Mouse (Mus musculus) hindbrain, embryonic 15.5 days (tissue): ENCODE results near the gene Magi2. TPM values are rescaled to one million over a fixed set of nuclear protein-coding genes. Genes with fewer than 3 reads are reported as not detected.

ENCODE experiments used
- ATAC-seq: fragments of 200-750 bp; cut with Nextera tagmentation; 2 replicates; pipeline ENCODE4 v1.8.0; 2017; ENCODE audit warnings: low read depth, moderate number of reproducible peaks, moderate TSS enrichment; ENCODE audit not compliant: low FRiP score
- H3K27ac ChIP-seq: fragments of 300-500 bp; sonication (generic); replicated peaks from 2 replicates; pipeline ENCODE4 v1.5.1; 2015; ENCODE audit warnings: mild to moderate bottlenecking, inconsistent platforms
- H3K27me3 ChIP-seq: fragments of 300-500 bp; sonication (generic); 2 replicates; pipeline ENCODE4 v1.6.1; 2015; ENCODE audit warnings: control low read depth, inconsistent platforms
- H3K36me3 ChIP-seq: fragments of 300-500 bp; sonication (generic); 2 replicates; pipeline ENCODE4 v1.6.1; 2015; ENCODE audit warnings: control low read depth, inconsistent platforms
- H3K4me1 ChIP-seq: fragments of 300-500 bp; sonication (generic); replicated peaks from 2 replicates; pipeline ENCODE4 v1.6.1; 2015; ENCODE audit warnings: control low read depth, inconsistent platforms
- H3K4me2 ChIP-seq: fragments of 300-500 bp; sonication (generic); 2 replicates; pipeline ENCODE4 v1.6.1; 2015; ENCODE audit warnings: moderate library complexity, mild to moderate bottlenecking, inconsistent platforms
- H3K4me3 ChIP-seq: fragments of 300-500 bp; sonication (generic); 2 replicates; pipeline ENCODE4 v1.5.1; 2015; ENCODE audit warnings: mild to moderate bottlenecking, inconsistent platforms
- H3K9ac ChIP-seq: fragments of 300-500 bp; sonication (generic); 2 replicates; pipeline ENCODE4 v1.6.1; 2015; ENCODE audit warnings: inconsistent platforms
- H3K9me3 ChIP-seq: fragments of 300-500 bp; sonication (generic); 2 replicates; pipeline ENCODE4 v1.6.1; 2016; ENCODE audit warnings: control low read depth, inconsistent platforms
- WGBS: fragments of 180-500 bp; shearing (Covaris S2); methylation state at CpG from one replicate; pipeline ENCODE4 v1.1.7; 2015; 5-methylcytosine and 5-hydroxymethylcytosine counted together
- polyA plus RNA-seq: library from polyadenylated mRNA; unstranded; fragments of >200 nt; fragmentation: Nextera tagmentation; extraction: Ambion mirVana; gene quantifications from 2 replicates; pipeline ENCODE4 v1.2.1, GENCODE M21; 2015

The Magi2 gene
- polyA plus RNA-seq, 1 experiment from 2014 or later = 28.4 TPM

DNA sequence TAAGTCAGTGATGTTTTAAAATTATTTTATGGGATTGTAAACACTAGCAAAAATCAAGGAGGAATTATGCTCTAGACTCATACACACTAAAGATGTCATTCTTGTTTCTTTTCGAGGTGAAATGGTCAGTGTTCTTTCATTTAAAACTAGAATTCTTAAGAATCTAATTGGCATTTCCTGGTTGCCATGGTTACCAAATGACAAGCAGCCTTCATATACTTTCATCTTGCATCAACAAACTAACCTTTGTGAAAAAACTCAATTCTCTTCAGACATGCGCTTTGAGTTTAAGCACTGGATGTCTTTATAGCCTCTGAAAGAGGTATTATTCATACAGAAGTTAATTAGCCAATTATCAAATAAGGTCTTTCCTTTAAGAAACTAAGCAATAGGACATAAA lies 830.0 kb downstream of the Magi2 start:
- Histone ChIP-seq H3K9ac (no peak overlapping the region), H3K4me2 (no peak overlapping the region), H3K4me3 (no peak overlapping the region), H3K9me3 (no peaks in the 10 kb centered on the region), H3K36me3 (no peaks in the 10 kb centered on the region), H3K4me1 (no peaks in the 10 kb centered on the region; the same call in 1 of the 2 replicates), H3K27me3 (no peaks in the 10 kb centered on the region), H3K27ac (no peak overlapping the region)
- ATAC-seq = no peak
- WGBS = 58% methylated on average over 2 of the region's 2 CpGs

DNA sequence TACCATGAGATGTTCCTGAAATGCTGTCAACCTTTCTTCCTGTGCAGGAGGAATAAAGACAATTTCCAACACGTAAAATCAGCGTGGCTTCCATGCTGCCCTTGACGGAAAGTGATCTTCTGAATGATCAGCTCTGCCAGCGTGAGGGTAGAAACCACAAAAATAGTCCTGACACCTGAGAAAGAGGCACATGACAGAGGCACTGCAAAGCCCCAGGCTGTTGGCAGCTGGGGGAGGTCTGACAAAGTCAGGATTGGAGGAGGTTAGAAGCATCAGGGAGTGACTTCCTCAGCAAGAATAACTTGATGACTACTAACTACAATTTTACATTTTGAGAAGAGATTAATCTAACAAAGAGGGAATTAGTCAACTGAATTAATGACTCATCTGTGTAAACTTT lies 835.2 kb downstream of the Magi2 start:
- Histone ChIP-seq H3K4me3 (no peak overlapping the region), H3K27ac (no peak overlapping the region), H3K4me1 (no peaks in the 10 kb centered on the region), H3K36me3 (no peaks in the 10 kb centered on the region), H3K4me2 (no peak overlapping the region), H3K9me3 (no peaks in the 10 kb centered on the region), H3K27me3 (no peaks in the 10 kb centered on the region), H3K9ac (no peak overlapping the region)
- no peak for ATAC-seq
- WGBS = 66% methylated on average over 4 of the region's 4 CpGs

DNA sequence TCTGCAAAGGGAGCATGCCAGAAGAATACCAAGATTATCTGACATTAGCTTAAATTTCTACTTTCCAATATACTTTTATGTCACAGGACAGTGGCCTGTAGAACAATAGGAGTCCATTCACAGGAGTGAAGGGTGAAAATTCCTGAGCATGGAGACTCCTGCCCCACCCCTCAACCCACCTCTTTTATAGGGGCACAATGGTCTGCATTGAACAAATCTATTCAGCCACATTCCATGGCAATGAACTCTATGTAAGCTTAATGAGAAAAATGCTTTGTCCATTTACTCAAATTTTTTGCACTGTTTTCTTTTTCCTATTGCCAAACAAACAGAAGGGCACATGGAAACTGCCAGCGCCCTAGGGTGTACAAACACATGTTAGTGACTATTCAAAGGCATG lies 838.2 kb downstream of the Magi2 start:
- Histone ChIP-seq H3K4me2 (no peak overlapping the region), H3K4me1 (peaks cover 5% of the 10 kb centered on the region; the same call in 1 of the 2 replicates), H3K9ac (no peak overlapping the region), H3K27me3 (no peaks in the 10 kb centered on the region), H3K4me3 (no peak overlapping the region), H3K27ac (no peak overlapping the region), H3K9me3 (no peaks in the 10 kb centered on the region), H3K36me3 (no peaks in the 10 kb centered on the region)
- no peak for ATAC-seq
- WGBS = 59% methylated on average over 1 of the region's 1 CpGs

DNA sequence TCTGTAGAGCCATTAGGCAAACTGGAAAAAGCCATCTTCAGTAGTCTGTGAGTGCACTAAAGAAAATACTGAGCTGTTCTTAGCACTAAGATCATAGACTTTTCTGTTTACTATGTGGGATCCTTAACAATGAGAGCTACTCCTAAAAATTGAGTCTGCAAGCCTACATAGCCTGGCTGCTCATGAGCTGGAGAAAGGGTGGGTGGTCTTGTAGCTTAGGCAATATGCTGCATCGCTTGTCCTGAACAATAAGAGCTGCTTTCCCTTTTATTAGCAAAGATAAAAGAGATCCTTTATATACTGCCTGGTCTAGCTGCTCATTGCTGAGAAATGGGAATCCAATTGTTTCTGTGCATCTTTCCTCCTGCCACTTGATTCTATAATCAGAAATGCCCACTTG lies 841.7 kb downstream of the Magi2 start:
- H3K4me2 ChIP-seq = no peak overlapping the region
- H3K9ac ChIP-seq = no peak overlapping the region
- no peak overlapping the region for H3K4me3 ChIP-seq
- WGBS = 22% methylated on average over 1 of the region's 1 CpGs
- H3K36me3 ChIP-seq = no peaks in the 10 kb centered on the region
- no peak for ATAC-seq
- H3K27me3 ChIP-seq = no peaks in the 10 kb centered on the region
- no peaks in the 10 kb centered on the region for H3K9me3 ChIP-seq
- no peak overlapping the region for H3K27ac ChIP-seq
- peaks cover 5% of the 10 kb centered on the region; the same call in 1 of the 2 replicates for H3K4me1 ChIP-seq

DNA sequence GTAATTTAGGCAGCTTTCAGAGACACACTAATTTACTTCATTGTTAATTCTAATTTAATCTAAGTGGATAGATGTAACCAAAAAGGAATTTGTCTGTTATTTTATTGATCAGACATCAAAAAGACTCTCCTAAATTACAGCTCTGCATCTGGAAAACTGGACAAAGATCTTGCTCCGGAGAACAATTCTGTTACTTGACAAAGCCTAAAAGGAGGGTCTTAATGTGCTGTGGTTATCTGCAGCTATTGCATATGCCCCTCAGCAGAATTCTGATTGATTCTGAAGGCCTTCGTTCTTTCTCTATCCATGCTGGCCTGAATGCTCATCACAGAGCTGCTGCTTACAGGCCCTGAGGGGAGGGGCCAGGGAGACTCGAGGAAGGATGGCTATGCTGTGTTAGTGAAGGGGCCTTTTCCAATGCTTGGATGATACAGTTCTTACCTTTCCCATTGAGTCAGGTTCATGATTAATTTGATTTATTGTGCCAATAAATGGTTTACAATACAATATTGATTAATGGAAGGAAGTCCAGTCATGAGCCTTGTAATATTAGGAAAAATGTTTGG lies 842.2 kb downstream of the Magi2 start:
- 0 out of 2 replicates have a peak, but pooled peaks have one; percentile 48 for ATAC-seq
- Histone ChIP-seq H3K4me3 (no peak overlapping the region), H3K36me3 (no peaks in the 10 kb centered on the region), H3K4me1 (peaks cover 5% of the 10 kb centered on the region; the same call in 1 of the 2 replicates), H3K9me3 (no peaks in the 10 kb centered on the region), H3K4me2 (no peak overlapping the region), H3K27ac (0 out of 2 replicates have a peak overlapping the region, but pooled peaks have one; percentile 17), H3K27me3 (no peaks in the 10 kb centered on the region), H3K9ac (no peak overlapping the region)
- WGBS = 13% methylated on average over 3 of the region's 3 CpGs

DNA sequence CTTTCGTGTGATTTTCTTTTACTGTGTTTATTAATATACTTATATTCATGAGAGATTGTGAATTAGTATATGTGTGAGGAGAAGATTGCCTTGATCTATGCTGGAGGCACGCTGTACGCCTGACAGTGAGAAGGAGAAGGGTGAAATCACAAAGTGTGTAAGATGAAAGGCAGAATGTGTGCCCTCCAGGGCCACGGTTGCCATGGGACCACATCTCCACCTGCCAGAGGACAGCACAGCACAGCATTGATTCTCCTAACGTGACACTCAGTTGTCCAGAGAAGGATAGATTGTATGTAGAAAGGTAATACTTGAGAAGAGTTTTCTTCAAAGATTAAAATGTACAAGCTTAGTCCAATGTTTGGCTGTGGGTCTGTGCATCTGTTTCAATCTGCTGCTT lies 847.3 kb downstream of the Magi2 start:
- Histone ChIP-seq H3K36me3 (no peaks in the 10 kb centered on the region), H3K4me1 (no peaks in the 10 kb centered on the region), H3K4me3 (no peak overlapping the region), H3K27me3 (no peaks in the 10 kb centered on the region), H3K9ac (no peak overlapping the region), H3K9me3 (no peaks in the 10 kb centered on the region), H3K27ac (no peak overlapping the region), H3K4me2 (no peak overlapping the region)
- no peak for ATAC-seq
- 73% methylated on average over 5 of the region's 5 CpGs for WGBS

DNA sequence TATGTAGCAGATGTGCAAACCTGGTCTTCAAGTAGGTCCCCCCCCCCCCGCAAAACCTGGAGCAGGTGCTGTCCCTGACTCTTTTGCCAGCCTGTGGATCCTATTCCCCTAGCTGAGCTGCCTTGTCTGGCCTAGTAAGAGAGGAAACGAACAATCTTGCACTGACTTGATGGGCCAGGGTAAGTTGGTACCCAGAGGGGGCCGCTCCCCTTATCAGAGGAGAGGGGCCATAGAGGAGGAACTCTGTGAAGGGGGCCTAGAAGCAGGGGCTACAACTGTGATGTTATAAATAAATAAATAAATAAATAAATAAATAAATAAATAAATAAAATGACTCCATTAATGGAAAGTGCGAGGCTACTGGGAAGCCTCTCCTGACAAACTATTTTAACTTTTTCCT lies 848.0 kb downstream of the Magi2 start:
- ATAC-seq = no peak
- H3K9me3 ChIP-seq = no peaks in the 10 kb centered on the region
- no peak overlapping the region for H3K27ac ChIP-seq
- no peaks in the 10 kb centered on the region for H3K27me3 ChIP-seq
- H3K4me1 ChIP-seq = no peaks in the 10 kb centered on the region
- 97% methylated on average over 4 of the region's 4 CpGs for WGBS
- no peak overlapping the region for H3K4me2 ChIP-seq
- H3K36me3 ChIP-seq = no peaks in the 10 kb centered on the region
- H3K4me3 ChIP-seq = no peak overlapping the region
- no peak overlapping the region for H3K9ac ChIP-seq

DNA sequence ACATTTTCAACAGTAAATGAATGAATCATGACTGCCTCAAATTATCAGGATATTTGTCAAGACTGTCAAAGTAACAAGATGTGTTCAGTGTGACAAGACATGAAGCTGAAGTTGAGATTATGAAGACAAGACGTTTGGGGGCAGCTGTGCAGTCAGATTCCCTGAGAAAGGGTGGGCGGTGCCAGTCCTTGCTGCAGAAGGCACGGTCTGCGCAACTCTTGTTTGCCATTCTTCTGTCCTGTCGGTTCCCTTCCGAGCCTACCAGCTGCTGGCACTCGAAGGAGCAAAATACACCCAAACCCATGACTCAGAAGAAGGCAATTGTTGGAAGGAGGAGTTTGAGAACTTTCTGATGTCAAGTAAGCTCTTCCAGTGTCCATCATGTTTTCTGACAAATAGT lies 852.1 kb downstream of the Magi2 start:
- no peak for ATAC-seq
- H3K27me3 ChIP-seq = no peaks in the 10 kb centered on the region
- no peak overlapping the region for H3K27ac ChIP-seq
- H3K9ac ChIP-seq = no peak overlapping the region
- no peaks in the 10 kb centered on the region for H3K9me3 ChIP-seq
- no peak overlapping the region for H3K4me2 ChIP-seq
- WGBS = 79% methylated on average over 7 of the region's 7 CpGs
- H3K4me3 ChIP-seq = no peak overlapping the region
- H3K4me1 ChIP-seq = no peaks in the 10 kb centered on the region
- no peaks in the 10 kb centered on the region for H3K36me3 ChIP-seq

DNA sequence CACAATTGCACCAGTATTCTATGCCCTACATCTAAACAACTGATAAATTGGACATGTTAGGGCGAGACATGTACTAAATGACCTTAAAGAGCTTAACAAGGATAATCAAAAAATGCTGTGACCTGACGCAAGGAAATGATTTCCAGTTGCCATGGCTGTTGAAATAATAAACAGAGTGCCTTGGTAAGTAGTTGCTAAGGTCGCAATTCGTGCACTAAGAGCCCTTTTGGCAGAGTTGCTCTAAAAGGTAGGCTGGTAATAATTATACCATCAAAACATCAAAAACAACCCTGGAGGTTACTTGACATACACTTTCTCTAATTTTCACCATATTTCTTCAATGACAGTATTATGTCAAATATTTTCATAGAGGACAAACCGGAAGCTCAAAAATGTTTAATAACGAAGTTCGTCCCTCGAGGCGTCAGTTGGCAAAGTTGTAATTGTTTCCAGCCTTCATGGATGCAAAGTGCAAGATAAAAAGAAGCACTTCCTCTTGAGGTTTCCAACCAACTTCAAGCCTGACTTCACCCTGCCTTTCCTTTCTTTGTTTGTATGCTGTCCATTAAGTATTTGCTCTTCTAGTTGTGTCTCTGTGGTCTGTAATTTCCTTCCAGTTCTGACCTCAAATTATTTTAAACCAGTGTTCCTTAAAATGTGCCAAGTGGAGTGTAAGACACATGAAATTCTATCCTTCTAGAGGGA lies 853.9 kb downstream of the Magi2 start:
- no peaks in the 10 kb centered on the region for H3K27me3 ChIP-seq
- no peak overlapping the region for H3K4me3 ChIP-seq
- H3K36me3 ChIP-seq = no peaks in the 10 kb centered on the region
- no peak overlapping the region for H3K27ac ChIP-seq
- no peak overlapping the region for H3K4me2 ChIP-seq
- no peak for ATAC-seq
- H3K9ac ChIP-seq = no peak overlapping the region
- H3K4me1 ChIP-seq = no peaks in the 10 kb centered on the region
- WGBS = 84% methylated on average over 9 of the region's 9 CpGs
- no peaks in the 10 kb centered on the region for H3K9me3 ChIP-seq

DNA sequence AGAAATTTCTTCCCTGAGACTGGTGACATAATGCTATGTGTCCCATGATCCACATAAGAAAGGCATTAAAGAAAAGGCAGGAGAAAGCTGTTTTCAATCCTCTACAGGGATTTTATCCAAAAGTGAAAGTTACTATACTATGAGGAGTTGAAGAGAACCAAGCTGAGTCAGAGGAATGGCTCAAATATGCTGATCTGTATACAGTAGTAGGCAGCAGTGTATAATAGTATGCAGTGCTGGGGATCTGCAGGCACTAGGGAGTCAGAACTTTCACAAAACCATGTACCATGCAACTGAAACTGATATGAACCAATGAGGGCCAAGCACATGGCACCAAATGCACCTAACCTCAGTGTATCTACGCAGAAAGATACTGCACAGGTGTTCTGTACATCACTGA lies 855.5 kb downstream of the Magi2 start:
- H3K9ac ChIP-seq = no peak overlapping the region
- no peak overlapping the region for H3K4me2 ChIP-seq
- H3K9me3 ChIP-seq = no peaks in the 10 kb centered on the region
- 88% methylated on average over 1 of the region's 1 CpGs for WGBS
- H3K4me3 ChIP-seq = no peak overlapping the region
- H3K27ac ChIP-seq = no peak overlapping the region
- H3K36me3 ChIP-seq = no peaks in the 10 kb centered on the region
- no peak for ATAC-seq
- H3K27me3 ChIP-seq = no peaks in the 10 kb centered on the region
- no peaks in the 10 kb centered on the region for H3K4me1 ChIP-seq

DNA sequence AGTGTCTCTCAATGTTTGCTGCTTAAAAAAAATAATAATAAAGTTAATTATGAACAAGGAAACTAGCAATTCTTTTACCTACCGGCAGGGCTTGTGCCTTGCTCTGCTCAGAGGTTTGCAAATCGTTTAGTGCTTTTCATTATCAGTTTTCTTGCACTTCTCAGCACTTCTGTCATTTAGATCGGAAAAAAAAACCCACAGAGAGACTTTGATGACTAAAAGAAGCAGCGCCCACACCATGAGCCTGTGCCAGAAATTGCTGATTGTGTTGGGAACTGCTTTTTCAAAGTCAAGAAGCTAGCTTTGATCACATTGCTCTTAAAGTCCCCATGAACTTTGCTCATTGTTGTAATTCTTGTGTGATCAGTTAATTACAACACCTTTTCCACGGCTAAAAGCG lies 860.2 kb downstream of the Magi2 start:
- no peak overlapping the region for H3K4me2 ChIP-seq
- no peak overlapping the region for H3K27ac ChIP-seq
- no peak overlapping the region for H3K4me3 ChIP-seq
- no peaks in the 10 kb centered on the region for H3K9me3 ChIP-seq
- H3K36me3 ChIP-seq = no peaks in the 10 kb centered on the region; the same call in 1 of the 2 replicates
- WGBS = 68% methylated on average over 6 of the region's 6 CpGs
- no peaks in the 10 kb centered on the region for H3K4me1 ChIP-seq
- no peak overlapping the region for H3K9ac ChIP-seq
- no peaks in the 10 kb centered on the region for H3K27me3 ChIP-seq
- ATAC-seq = no peak

DNA sequence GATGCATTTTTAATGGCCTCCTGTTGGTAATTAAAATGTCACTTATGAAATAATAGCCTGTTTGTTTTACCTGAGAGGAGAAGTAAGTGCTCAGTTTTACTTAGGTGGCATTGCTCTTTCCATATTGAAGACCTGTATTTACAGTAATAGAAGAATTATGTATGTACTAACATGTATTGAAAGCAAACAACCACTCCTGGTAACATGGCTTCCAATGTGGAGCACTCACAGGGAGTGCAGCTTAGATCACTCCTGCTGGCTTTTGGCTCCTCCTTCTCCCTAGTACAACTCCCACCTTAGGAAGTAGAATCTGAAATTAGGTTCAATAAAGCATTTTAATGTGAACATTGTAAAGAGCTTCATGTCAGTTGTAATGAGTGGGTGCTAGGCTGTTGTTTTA lies 877.0 kb downstream of the Magi2 start:
- Histone ChIP-seq H3K27ac (no peak overlapping the region), H3K4me3 (no peak overlapping the region), H3K9me3 (no peaks in the 10 kb centered on the region), H3K4me2 (no peak overlapping the region), H3K27me3 (no peaks in the 10 kb centered on the region), H3K36me3 (no peaks in the 10 kb centered on the region), H3K4me1 (peaks cover 7% of the 10 kb centered on the region), H3K9ac (no peak overlapping the region)
- no peak for ATAC-seq

DNA sequence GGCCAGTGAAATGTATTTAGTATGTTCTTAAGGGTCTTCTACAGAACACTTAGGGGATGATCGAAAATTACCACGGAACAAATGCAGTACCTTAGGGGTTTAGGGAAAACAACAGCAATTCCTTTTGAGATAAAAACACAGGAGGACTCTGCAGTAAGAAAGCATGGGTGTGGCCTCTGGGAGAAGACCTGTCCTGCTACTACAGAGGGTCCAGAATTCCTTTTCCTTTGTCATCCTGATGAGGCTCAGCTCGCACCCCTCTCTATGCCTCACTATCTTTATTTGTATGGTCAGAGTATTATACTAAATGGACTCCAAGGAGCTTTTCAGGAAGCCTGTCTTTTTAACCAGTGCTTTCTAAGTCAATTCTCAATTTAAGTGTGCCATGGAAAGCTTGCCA lies 877.7 kb downstream of the Magi2 start:
- no peaks in the 10 kb centered on the region for H3K9me3 ChIP-seq
- H3K27me3 ChIP-seq = no peaks in the 10 kb centered on the region
- H3K4me2 ChIP-seq = no peak overlapping the region
- H3K36me3 ChIP-seq = no peaks in the 10 kb centered on the region
- ATAC-seq = no peak
- 76% methylated on average over 3 of the region's 3 CpGs for WGBS
- no peak overlapping the region for H3K4me3 ChIP-seq
- H3K9ac ChIP-seq = no peak overlapping the region
- H3K4me1 ChIP-seq = peaks cover 7% of the 10 kb centered on the region
- no peak overlapping the region for H3K27ac ChIP-seq
